13 mouse cellular contexts compared by ENCODE assay signal in the genomic region with DNA sequence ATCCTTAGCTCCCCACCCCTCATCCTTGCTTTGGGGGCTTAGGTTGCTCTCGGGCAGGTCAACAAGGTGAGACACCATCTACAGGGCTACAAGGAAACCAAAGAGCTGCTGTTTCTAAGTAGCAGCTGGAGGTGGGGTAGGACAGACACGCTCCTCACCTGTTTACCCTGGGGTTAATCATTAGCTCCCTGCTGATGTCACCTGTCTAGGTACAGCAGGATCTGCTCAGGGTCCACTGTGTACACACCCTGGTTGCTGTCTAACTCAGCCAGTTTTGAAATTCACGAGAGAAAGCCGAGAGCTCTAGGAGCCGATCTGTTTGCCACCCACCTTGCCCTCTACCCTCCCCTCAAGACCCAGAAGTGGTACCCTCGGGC. TPM values are rescaled to one million over a fixed set of nuclear protein-coding genes. Genes with fewer than 3 reads are reported as not detected.
DNase-seq lines count a peak whose midpoint lies in the region; ATAC-seq and TF ChIP-seq lines count a peak whose summit lies in the region.
"Had no signal": no experiment of that assay in that cellular context is flagged by ENCODE, and none has a peak within 500 bp of the region (broad histone marks: within the 10 kb centered on the region; RNA-seq: fewer than 3 reads in every experiment).

No protein-coding gene starts in this region.

- H3K27me3 ChIP-seq in lung, embryonic 16.5 days (ENCODE audit: control insufficient read depth, insufficient read depth, low read depth, low read length) = no peaks in the 10 kb centered on the region
- H3K27me3 ChIP-seq in liver, embryonic 11.5 days (replicated peaks; ENCODE audit: control insufficient read depth, insufficient read depth, low read length) = no peaks in the 10 kb centered on the region
- H3K27me3 ChIP-seq in stomach, postnatal 0 days (ENCODE audit: control insufficient read depth, insufficient read depth, low read length) = no peaks in the 10 kb centered on the region
- H3K27me3 ChIP-seq in hindbrain, embryonic 16.5 days (replicated peaks; ENCODE audit: control insufficient read depth, insufficient read depth, low read length) = no peaks in the 10 kb centered on the region
- H3K27me3 ChIP-seq: lung, embryonic 15.5 days had no signal

- no peaks in the 10 kb centered on the region for H3K36me3 ChIP-seq in lung, embryonic 16.5 days (ENCODE audit: control insufficient read depth, insufficient read depth, low read length)
- no peaks in the 10 kb centered on the region for H3K36me3 ChIP-seq in liver, embryonic 11.5 days (ENCODE audit: control insufficient read depth, insufficient read depth, low read length)
- no peaks in the 10 kb centered on the region for H3K36me3 ChIP-seq in stomach, postnatal 0 days (ENCODE audit: control insufficient read depth, insufficient read depth, low read length)
- no peaks in the 10 kb centered on the region for H3K36me3 ChIP-seq in hindbrain, embryonic 16.5 days (ENCODE audit: control insufficient read depth, insufficient read depth, low read length)
- H3K36me3 ChIP-seq: lung, embryonic 15.5 days; midbrain, embryonic 10.5 days had no signal

- ATAC-seq in lung, embryonic 16.5 days (ENCODE audit: low read depth) = peak; percentile 52; the same call in 1 of the 2 replicates
- ATAC-seq in liver, embryonic 11.5 days (replicated peaks; ENCODE audit: low FRiP score) = peak; percentile 83
- ATAC-seq in stomach, postnatal 0 days (ENCODE audit: low FRiP score, low TSS enrichment) = peak; percentile 98
- no peak for ATAC-seq in inflammation-experienced regulatory T-cells, adult 6 months
- ATAC-seq in hindbrain, embryonic 16.5 days = no peak
- ATAC-seq: hindbrain, postnatal 0 days had no signal

- 57% methylated on average over 6 of the region's 6 CpGs for WGBS in lung, embryonic 16.5 days
- WGBS in liver, embryonic 11.5 days = 68% methylated on average over 6 of the region's 6 CpGs
- WGBS in stomach, postnatal 0 days = 60% methylated on average over 6 of the region's 6 CpGs
- 85% methylated on average over 6 of the region's 6 CpGs for WGBS in hindbrain, embryonic 16.5 days

- H3K9ac ChIP-seq in lung, embryonic 16.5 days (ENCODE audit: low read length) = no peak overlapping the region
- no peak overlapping the region for H3K9ac ChIP-seq in liver, embryonic 11.5 days (ENCODE audit: low read depth, low read length)
- H3K9ac ChIP-seq in stomach, postnatal 0 days (ENCODE audit: low read length) = no peak overlapping the region
- H3K9ac ChIP-seq in hindbrain, embryonic 16.5 days (ENCODE audit: low read depth, low read length) = no peak overlapping the region
- H3K9ac ChIP-seq: lung, embryonic 15.5 days had no signal

- DNase-seq in lung, adult 18-20 months = no peak
- peak; percentile 65 to 84 for DNase-seq in kidney, adult 8-10 months
- DNase-seq in liver, embryonic 11.5 days (ENCODE audit: low spot score) = no peak
- peak; percentile 64 for DNase-seq in stomach, postnatal 0 days (ENCODE audit: low spot score)
- no peak for DNase-seq in gastrocnemius, postnatal 36 days
- DNase-seq: cerebellum, adult 11 months; right cerebral cortex, postnatal 4 days had no signal

- no peak for TF ChIP-seq CTCF in stomach, postnatal 0 days (IDR thresholded peaks at IDR 0.05; ENCODE audit: low read depth)

- intact Hi-C loops in gastrocnemius, postnatal 36 days (cut with DNase I) = no loop called here

- no peaks in the 10 kb centered on the region for H3K9me3 ChIP-seq in lung, embryonic 16.5 days (ENCODE audit: control insufficient read depth, low read length)
- no peaks in the 10 kb centered on the region for H3K9me3 ChIP-seq in liver, embryonic 11.5 days (ENCODE audit: control insufficient read depth, low read length)
- H3K9me3 ChIP-seq in stomach, postnatal 0 days (ENCODE audit: control insufficient read depth, low read length) = no peaks in the 10 kb centered on the region
- no peaks in the 10 kb centered on the region for H3K9me3 ChIP-seq in hindbrain, embryonic 16.5 days (ENCODE audit: control insufficient read depth, low read length)
- H3K9me3 ChIP-seq: lung, embryonic 15.5 days; midbrain, embryonic 10.5 days had no signal

- no peak overlapping the region for H3K27ac ChIP-seq in lung, embryonic 16.5 days (ENCODE audit: low read length)
- peak overlapping the region; percentile 27; the same call in 1 of the 2 replicates for H3K27ac ChIP-seq in liver, embryonic 11.5 days (ENCODE audit: low read depth, low read length)
- H3K27ac ChIP-seq in stomach, postnatal 0 days (replicated peaks) = no peak overlapping the region
- no peak overlapping the region for H3K27ac ChIP-seq in hindbrain, embryonic 16.5 days (ENCODE audit: low read depth, low read length)
- H3K27ac ChIP-seq: hindbrain, postnatal 0 days; lung, embryonic 15.5 days; midbrain, embryonic 10.5 days had no signal

- H3K4me3 ChIP-seq in lung, embryonic 16.5 days (ENCODE audit: low read length) = no peak overlapping the region
- no peak overlapping the region for H3K4me3 ChIP-seq in liver, embryonic 11.5 days (ENCODE audit: low read depth, low read length)
- H3K4me3 ChIP-seq in stomach, postnatal 0 days (ENCODE audit: low read depth, low read length) = no peak overlapping the region
- H3K4me3 ChIP-seq in hindbrain, embryonic 16.5 days (ENCODE audit: low read length) = no peak overlapping the region
- H3K4me3 ChIP-seq: lung, embryonic 15.5 days; midbrain, embryonic 10.5 days had no signal

- H3K4me1 ChIP-seq in lung, embryonic 16.5 days (replicated peaks; ENCODE audit: control insufficient read depth, insufficient read depth, low read length) = peaks cover 8% of the 10 kb centered on the region; the same call in 1 of the 2 replicates
- no peaks in the 10 kb centered on the region for H3K4me1 ChIP-seq in liver, embryonic 11.5 days (replicated peaks; ENCODE audit: control insufficient read depth, insufficient read depth, low read length)
- no peaks in the 10 kb centered on the region for H3K4me1 ChIP-seq in stomach, postnatal 0 days (replicated peaks; ENCODE audit: control insufficient read depth, insufficient read depth)
- H3K4me1 ChIP-seq in hindbrain, embryonic 16.5 days (ENCODE audit: control insufficient read depth, insufficient read depth, low read depth, low read length) = no peaks in the 10 kb centered on the region
- H3K4me1 ChIP-seq: lung, embryonic 15.5 days; midbrain, embryonic 10.5 days had no signal

- TF ChIP-seq EP300 in stomach, postnatal 0 days (optimal IDR thresholded peaks at IDR 0.05) = no peak

- no peak overlapping the region; the same call in 1 of the 2 replicates for H3K4me2 ChIP-seq in lung, embryonic 16.5 days (ENCODE audit: low read depth, low read length)
- H3K4me2 ChIP-seq in liver, embryonic 11.5 days = peak overlapping the region; percentile 18; the same call in 1 of the 2 replicates
- H3K4me2 ChIP-seq in stomach, postnatal 0 days (replicated peaks; ENCODE audit: low read depth) = no peak overlapping the region
- no peak overlapping the region for H3K4me2 ChIP-seq in hindbrain, embryonic 16.5 days (ENCODE audit: low read length)
- H3K4me2 ChIP-seq: lung, embryonic 15.5 days had no signal

RNA-seq across cellular contexts. Expression of a gene that starts 28.1 kb away (rescaled TPM):
- polyA plus RNA-seq in lung, embryonic 16.5 days (2015; fragmentation: Nextera tagmentation; extraction: Ambion mirVana) = 0.44 and 1.6 TPM in 2 replicates
- 5.5 and 5.7 TPM in 2 replicates for polyA plus RNA-seq in liver, embryonic 11.5 days (2014; fragmentation: Nextera tagmentation; extraction: Ambion mirVana)
- 3.8 and 5.3 TPM in 2 replicates for polyA plus RNA-seq in stomach, postnatal 0 days (2015; fragmentation: Nextera tagmentation; extraction: Ambion mirVana)
- polyA plus RNA-seq in inflammation-experienced regulatory T-cells, adult 6 months (2017; shearing (Covaris generic)) = under 1 TPM; 0.21 to 0.59 (median 0.29) TPM
- not detected for total RNA-seq in gastrocnemius, postnatal 36 days (2021)
- polyA plus RNA-seq in hindbrain, embryonic 16.5 days (2015; fragmentation: Nextera tagmentation; extraction: Ambion mirVana) = 0.36 and 0.39 TPM in 2 replicates
- polyA plus RNA-seq: midbrain, embryonic 10.5 days had no signal

Comparison
In these comparisons a context has a peak if more than half of its experiments do, and no peak if none do; other contexts are left out.
1. ATAC-seq: peak in lung, embryonic 16.5 days (single experiment), liver, embryonic 11.5 days (single experiment) and stomach, postnatal 0 days (single experiment); none in inflammation-experienced regulatory T-cells, adult 6 months (single experiment) and hindbrain, embryonic 16.5 days (single experiment).
2. DNase-seq: peak in kidney, adult 8-10 months (2 of 2) and stomach, postnatal 0 days (single experiment); none in lung, adult 18-20 months (0 of 2), liver, embryonic 11.5 days (single experiment) and gastrocnemius, postnatal 36 days (0 of 2).